Mouse (Mus musculus) spleen, adult 2 months (tissue): ENCODE data around the gene Ticrr. TPM values are rescaled to one million over a fixed set of nuclear protein-coding genes. Genes with fewer than 3 reads are reported as not detected.

Experiments
- DNase-seq, 2 experiments: peaks; one replicate each; pipeline versions ENCODE4 v3.0.0 to v3.0.0-alpha.2; 2012 to 2021; ENCODE audit warnings: low spot score in 2 of 2, low read depth in 1 of 2
- H3K27ac ChIP-seq: fragments of 200-500 bp; 2 replicates; pipeline ENCODE4 v1.5.1; 2012; ENCODE audit warnings: low read length, inconsistent platforms; ENCODE audit not compliant: insufficient read depth
- H3K27me3 ChIP-seq: fragments of 200-500 bp; 2 replicates; pipeline ENCODE4 v1.6.1; 2012; ENCODE audit warnings: mild to moderate bottlenecking, moderate library complexity, low read length, inconsistent platforms; ENCODE audit not compliant: control insufficient read depth, insufficient read depth
- H3K36me3 ChIP-seq: fragments of 200-500 bp; 2 replicates; pipeline ENCODE4 v1.6.1; 2012; ENCODE audit warnings: mild to moderate bottlenecking, low read length, inconsistent platforms; ENCODE audit not compliant: control insufficient read depth, insufficient read depth
- H3K4me1 ChIP-seq: fragments of 200-500 bp; 2 replicates; pipeline ENCODE4 v1.6.1; 2011; ENCODE audit warnings: inconsistent platforms; ENCODE audit not compliant: control insufficient read depth, insufficient read depth, insufficient read length
- H3K4me3 ChIP-seq: fragments of 200-500 bp; 2 replicates; pipeline ENCODE4 v1.5.1; 2011; ENCODE audit warnings: mild to moderate bottlenecking, inconsistent platforms; ENCODE audit not compliant: insufficient read depth, insufficient read length; ENCODE audit errors: extremely low read depth
- CTCF ChIP-seq: fragments of 200-500 bp; IDR thresholded peaks from 2 replicates; pipeline ENCODE4 v1.5.1; 2011; ENCODE audit warnings: mild to moderate bottlenecking, inconsistent platforms; ENCODE audit not compliant: insufficient read depth, insufficient read length, insufficient replicate concordance; ENCODE audit errors: extremely low read depth
- POLR2A ChIP-seq: fragments of 200-500 bp; IDR thresholded peaks from 2 replicates; pipeline ENCODE4 v1.6.1; 2011; ENCODE audit warnings: low read depth, low read length, inconsistent platforms
- WGBS: fragments of 180-500 bp; shearing (Covaris S2); methylation state at CpG from one replicate; pipeline ENCODE4 v1.1.7; 2018; 5-methylcytosine and 5-hydroxymethylcytosine counted together
- polyA plus RNA-seq: library from polyadenylated mRNA; depleted of rRNA; stranded (reverse); fragments of >200 nt; gene quantifications from 2 replicates; pipeline ENCODE4 v1.2.3, GENCODE M21; 2012

Gene Ticrr
- polyA plus RNA-seq, 1 experiment: 1.2 TPM

DNA sequence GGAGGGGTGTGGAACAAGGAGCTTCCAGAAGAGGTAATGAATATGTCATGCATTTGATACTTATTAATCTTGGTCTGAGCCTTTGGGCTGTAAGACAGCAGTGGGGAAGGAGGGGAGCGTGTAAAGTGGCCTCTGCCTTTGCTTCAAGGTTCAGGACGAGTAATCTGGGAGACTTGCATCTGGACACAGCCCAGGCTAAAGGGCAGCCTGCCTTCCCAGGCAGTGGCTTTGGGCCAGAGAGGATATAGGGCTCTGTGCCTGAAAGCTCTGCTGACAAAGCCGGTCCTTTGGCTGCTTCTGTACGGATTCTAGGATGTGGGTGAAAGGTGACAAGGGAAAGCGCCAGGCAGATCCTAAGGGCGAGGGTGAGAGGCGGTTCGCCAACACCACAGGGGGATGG, 74.6 kb downstream of the Ticrr start:
- no peaks in the 10 kb centered on the region for H3K4me1 ChIP-seq
- no peaks in the 10 kb centered on the region for H3K27me3 ChIP-seq
- no peaks in the 10 kb centered on the region for H3K36me3 ChIP-seq
- no peak overlapping the region for H3K27ac ChIP-seq
- no peak for TF ChIP-seq POLR2A
- TF ChIP-seq CTCF: no peak
- 91% methylated on average over 8 of the region's 8 CpGs for WGBS
- H3K4me3 ChIP-seq: no peak overlapping the region
- DNase-seq: no peak

DNA sequence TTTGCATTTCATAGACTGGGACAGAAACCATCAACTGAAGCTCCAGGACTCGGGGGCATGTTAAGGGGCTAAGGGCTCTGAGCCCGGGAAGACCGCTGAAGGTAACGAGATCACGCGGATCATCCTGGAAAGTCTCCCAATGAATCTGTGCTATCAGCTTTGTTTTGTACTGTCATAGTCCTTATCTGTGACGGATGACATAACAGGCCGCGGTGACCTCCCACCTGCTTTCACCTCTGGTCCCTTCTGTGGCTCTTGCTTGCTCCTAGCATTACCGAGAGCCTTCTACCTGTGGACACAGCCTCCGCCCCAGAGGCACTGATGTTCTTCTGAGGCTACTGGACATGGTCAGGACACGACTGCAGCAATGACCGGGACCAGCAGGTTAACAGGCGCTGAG, 76.5 kb downstream of the Ticrr start:
- Histone ChIP-seq H3K36me3 (no peaks in the 10 kb centered on the region), H3K4me3 (no peak overlapping the region), H3K27me3 (no peaks in the 10 kb centered on the region), H3K27ac (no peak overlapping the region), H3K4me1 (no peaks in the 10 kb centered on the region)
- 91% methylated on average over 14 of the region's 14 CpGs for WGBS
- DNase-seq: no peak
- no peak for TF ChIP-seq CTCF
- no peak for TF ChIP-seq POLR2A

DNA sequence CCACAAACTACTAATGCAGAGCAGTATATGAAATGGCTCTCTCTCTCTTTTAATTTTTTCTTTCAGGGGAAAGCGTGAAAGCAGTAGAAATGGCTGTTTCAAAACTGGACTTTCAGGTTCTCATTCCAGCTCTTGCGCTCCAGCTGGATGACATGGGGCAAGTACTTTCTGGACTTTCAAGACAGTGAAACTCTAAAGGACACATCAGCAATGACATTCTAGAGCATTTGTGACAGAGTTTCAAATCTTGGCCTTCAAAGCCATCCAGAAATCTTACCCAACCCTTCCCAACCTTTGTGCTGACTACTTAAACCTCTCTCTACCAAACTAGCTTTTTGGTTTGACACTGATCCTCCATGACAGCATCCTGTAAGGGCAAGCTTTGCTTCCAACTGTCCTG, 78.9 kb downstream of the Ticrr start:
- 96% methylated on average over 2 of the region's 2 CpGs for WGBS
- H3K27ac ChIP-seq: no peak overlapping the region
- peaks cover 5% of the 10 kb centered on the region; the same call in 1 of the 2 replicates for H3K4me1 ChIP-seq
- TF ChIP-seq CTCF (no peak), POLR2A (no peak)
- DNase-seq: no peak
- H3K27me3 ChIP-seq: no peaks in the 10 kb centered on the region
- no peak overlapping the region for H3K4me3 ChIP-seq
- H3K36me3 ChIP-seq: no peaks in the 10 kb centered on the region

DNA sequence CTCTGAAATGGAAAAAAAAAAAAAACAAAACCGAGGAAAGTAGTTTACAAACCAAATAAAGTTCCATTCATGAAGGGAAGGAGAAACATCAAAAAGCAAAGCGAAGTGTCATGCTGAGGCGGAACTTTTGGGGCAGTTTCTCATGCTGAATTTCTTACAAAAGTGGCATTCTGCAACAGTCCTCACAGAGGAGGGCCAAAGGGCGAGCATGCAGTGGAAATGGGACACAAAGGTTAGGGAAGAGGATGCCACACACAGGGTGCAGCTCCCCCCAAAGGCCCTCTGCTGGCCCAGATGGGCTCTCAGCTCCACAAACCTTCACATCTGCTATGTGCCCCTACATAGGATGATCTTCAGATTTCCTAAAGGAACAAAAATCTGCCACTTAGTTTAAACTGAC, 80.3 kb downstream of the Ticrr start:
- H3K27ac ChIP-seq: no peak overlapping the region
- no peaks in the 10 kb centered on the region for H3K27me3 ChIP-seq
- WGBS: 78% methylated on average over 4 of the region's 4 CpGs
- H3K4me1 ChIP-seq: peaks cover 5% of the 10 kb centered on the region; the same call in 1 of the 2 replicates
- no peaks in the 10 kb centered on the region for H3K36me3 ChIP-seq
- TF ChIP-seq POLR2A: no peak
- no peak for TF ChIP-seq CTCF
- DNase-seq: no peak
- no peak overlapping the region for H3K4me3 ChIP-seq

DNA sequence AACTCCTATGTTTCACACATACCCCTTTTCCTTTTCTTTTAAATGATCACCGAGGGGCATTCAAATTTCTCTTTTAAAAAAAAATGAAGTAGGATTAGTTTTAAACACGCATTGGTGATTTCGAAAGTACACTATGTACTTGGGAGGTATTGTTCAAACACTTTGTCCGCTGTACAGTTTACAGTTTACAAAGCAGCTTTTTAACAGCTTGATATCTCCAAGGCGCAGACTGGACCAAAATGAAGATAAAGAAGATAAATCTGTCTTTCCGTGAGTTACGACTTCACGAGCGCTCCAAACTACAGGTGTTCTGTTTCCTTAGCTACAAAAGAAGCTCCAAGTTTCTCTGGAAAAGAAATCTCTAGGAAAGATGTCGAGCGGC, 82.3 kb downstream of the Ticrr start:
- 7% methylated on average over 11 of the region's 11 CpGs for WGBS
- no peak for TF ChIP-seq POLR2A
- TF ChIP-seq CTCF: no peak
- no peaks in the 10 kb centered on the region for H3K27me3 ChIP-seq
- no peak overlapping the region for H3K27ac ChIP-seq
- no peak for DNase-seq
- H3K36me3 ChIP-seq: no peaks in the 10 kb centered on the region
- H3K4me3 ChIP-seq: peak overlapping the region; percentile 70
- H3K4me1 ChIP-seq: peaks cover 5% of the 10 kb centered on the region; the same call in 1 of the 2 replicates

DNA sequence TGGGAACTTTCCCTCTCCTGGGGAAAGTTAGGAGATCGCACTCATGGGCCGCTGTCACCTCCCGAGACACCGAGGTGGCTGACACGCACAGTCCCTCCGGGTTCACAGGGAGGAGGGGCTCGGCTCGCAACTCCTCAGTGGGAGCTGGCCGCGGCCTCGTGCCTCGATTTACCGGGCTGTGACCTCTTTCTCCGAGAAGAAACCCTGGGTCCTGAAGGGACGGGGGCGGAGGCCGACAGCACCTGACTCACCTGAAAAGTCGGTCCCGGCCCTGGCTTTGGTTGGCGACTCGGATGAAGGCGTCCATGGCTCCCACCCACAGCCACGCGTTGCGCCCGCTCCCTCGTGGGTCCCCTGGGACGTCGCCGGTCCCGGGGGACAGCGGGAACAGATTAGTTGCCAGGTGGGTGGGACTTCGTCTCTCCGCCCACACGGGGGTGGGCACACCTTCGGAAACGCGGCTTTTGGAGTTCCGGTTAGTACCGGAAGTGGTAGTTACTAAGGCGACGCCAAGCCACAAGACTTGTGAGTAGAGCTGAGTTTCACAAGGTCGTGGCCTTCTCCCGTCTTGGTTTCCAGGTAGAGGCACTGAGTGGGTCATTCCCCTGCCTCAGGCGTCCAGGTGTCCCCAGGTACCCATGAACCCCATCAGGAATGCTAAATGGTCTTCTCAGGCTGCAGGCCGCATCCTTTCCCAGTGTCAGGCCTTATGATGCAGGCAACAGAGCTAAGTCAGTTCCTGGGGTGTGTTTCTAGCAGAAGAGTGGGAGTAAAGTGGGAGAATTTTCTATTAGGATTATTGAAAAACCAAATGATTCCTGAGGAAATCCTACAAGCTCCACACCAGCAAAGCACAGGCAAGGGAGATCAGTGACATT, 82.9 kb downstream of the Ticrr start, which contains the start of the genes Pex11a and Wdr93:
TSS of gene Pex11a (minus strand) at position 473 of the 878 bp plus-strand sequence.
TSS of gene Wdr93 (plus strand) at position 505 of the 878 bp plus-strand sequence.
- DNase-seq: peak; percentile 66 to 68
- Histone ChIP-seq H3K36me3 (no peaks in the 10 kb centered on the region), H3K4me1 (peaks cover 5% of the 10 kb centered on the region; the same call in 1 of the 2 replicates), H3K4me3 (peak within 1 kb of the TSS; percentile 70), H3K27ac (no peak within 1 kb of the TSS), H3K27me3 (no peaks in the 10 kb centered on the region)
- no peak for TF ChIP-seq CTCF
- no peak for TF ChIP-seq POLR2A
- 4% methylated on average over 46 of the region's 46 CpGs for WGBS

DNA sequence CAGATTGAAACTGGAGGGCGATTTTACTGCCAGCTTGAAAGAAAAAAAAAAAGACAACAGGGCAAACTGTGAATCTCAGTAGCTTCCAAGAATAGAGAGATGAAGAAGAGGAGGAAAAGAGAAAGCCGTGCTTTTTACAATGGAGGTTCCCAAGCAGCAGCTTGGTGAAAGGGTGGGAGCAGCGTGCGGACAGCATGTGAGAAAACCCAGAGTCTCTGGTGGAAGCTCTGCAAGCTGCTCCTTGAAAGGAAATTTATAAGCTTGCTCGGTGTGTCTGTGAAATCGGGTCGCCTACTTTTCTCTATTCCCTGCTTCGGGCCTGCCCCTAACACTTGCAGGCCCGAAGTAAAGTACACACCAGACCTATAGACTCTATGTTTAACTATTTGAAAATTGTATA, 84.1 kb downstream of the Ticrr start:
- Histone ChIP-seq H3K4me3 (no peak overlapping the region), H3K27me3 (no peaks in the 10 kb centered on the region), H3K36me3 (no peaks in the 10 kb centered on the region), H3K27ac (no peak overlapping the region), H3K4me1 (peaks cover 5% of the 10 kb centered on the region; the same call in 1 of the 2 replicates)
- DNase-seq: no peak
- TF ChIP-seq POLR2A: no peak
- no peak for TF ChIP-seq CTCF
- WGBS: 91% methylated on average over 9 of the region's 9 CpGs
